Mouse (Mus musculus) megakaryocyte, embryonic 14.5 days (primary cell): Measurements from ENCODE around the gene Prdm8.

Source experiments
- FLI1 ChIP-seq: IDR thresholded peaks from 2 replicates; pipeline ENCODE4 v1.6.1; 2012; ENCODE audit warnings: low read length, inconsistent platforms, mixed read lengths
- GATA1 ChIP-seq: IDR thresholded peaks from 3 replicates; pipeline ENCODE4 v1.6.1; 2012; ENCODE audit warnings: mixed read lengths, low read length, inconsistent platforms, borderline replicate concordance

GRCm38 (mm10) chr5:98201606-98202005, 34.6 kb downstream of the Prdm8 start:
- TF ChIP-seq GATA1: no peak
- TF ChIP-seq FLI1: no peak
